Mouse (Mus musculus): ENCODE results near the gene Slc37a1. TPM values are rescaled to one million over a fixed set of nuclear protein-coding genes. Genes with fewer than 3 reads are reported as not detected.

Gene Slc37a1
- 2.5 and 4.7 TPM in 2 replicates for total RNA-seq (2015; ENCODE audit: low replicate concordance)
- 0.23 and 1.2 TPM in 2 replicates for total RNA-seq (2017; ENCODE audit: low replicate concordance)

DNA sequence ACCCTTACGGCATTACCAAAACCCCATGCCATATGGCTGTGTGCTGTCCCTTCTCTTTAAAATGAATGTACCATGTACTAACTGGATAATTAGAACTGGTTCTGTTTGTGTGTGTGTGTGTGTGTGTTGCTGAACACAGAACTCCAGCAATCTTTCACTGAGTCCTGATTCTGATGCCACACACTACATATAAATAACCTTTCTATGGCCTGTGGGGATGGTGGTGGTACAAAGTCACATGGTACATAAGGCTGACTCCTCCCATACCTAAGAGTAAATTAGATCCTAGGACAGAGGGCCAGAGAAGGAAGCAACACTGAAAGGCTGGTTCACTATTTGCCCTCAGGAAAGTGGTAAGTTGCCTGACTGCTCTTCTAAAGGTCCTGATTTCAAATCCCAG is at the start of gene Slc37a1:
Gene Slc37a1 (plus strand): TSS at position 301 of the 400 bp plus-strand sequence.
- ATAC-seq (replicated peaks; ENCODE audit: low FRiP score, poor library complexity, severe bottlenecking) = no peak

DNA sequence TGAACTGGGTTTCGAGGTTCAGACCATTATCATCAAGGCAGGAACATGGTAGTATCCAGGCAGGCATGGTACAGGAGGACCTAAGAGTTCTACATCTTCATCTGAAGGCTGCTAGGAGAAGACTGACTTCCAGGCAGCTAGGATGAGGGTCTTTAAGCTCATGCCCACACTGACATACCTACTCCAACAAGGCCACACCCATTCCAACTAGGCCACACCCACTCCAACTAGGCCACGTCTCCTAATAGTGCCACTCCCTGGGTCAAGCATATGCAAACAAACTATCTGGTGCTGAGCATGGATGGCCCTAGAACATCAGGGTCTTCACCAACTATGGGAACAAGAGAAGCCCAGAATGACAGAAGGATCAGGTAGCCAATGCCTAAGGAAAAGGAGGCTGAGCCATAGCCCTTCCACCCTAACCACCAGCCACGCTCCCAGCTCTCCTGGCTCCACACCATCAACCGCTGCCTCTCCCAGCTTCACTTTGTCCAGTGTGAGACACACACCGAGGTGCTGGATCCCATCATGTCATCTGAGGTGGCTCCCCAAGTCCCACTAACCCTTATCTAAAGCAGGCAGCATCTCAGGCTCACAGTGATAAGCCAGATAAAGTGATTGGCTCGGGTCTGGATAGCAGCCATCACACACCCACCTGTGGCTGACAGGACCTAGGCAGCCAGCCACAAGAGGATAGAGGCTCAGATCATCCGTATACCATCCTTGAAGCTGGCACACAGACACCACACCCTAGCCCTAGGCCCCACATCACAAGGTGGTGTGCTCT is 48.2 kb upstream of the Slc37a1 start:
- peak; percentile 48; the same call in 1 of the 2 replicates for ATAC-seq (replicated peaks; ENCODE audit: low FRiP score, poor library complexity, severe bottlenecking)

DNA sequence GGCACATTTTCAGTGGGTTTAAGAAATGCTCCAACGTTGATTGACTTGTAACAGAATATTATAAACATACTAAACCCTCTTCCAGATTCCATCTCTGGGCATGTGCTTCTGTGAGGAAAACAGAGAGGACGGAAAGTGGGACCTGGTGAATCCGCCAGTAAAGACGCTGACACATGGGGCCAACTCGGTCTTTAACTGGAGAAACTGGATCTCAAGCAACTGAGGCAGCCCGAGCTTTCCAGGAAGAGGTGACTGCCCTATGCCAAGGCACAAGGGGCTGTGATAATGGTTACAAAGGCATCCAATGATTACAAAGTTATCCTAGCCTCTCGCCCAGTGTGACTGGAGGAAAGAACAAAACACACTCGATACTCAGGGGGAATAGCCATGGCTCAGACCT is 45.4 kb upstream of the Slc37a1 start:
- ATAC-seq (replicated peaks; ENCODE audit: low FRiP score, poor library complexity, severe bottlenecking) = no peak

DNA sequence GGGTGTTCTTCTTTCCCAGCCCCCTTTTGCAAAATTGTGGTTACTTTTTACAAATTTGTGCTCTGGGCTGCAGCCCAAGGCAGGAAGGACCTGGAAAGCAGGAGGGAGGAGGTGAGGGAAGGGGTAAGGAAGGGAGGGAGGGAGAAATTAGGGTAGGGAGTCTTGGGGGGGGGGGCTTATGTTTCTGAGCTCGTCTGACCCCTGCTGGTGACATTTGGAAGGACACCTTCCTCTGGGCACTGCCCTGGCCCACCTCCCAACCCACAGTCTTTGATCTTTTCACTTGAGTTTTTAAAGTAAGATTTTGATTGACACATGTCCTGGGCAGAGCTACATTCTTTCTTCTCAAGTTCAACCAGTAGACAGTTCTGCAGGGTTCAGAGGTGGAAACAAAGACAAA is 43.8 kb upstream of the Slc37a1 start:
- no peak for ATAC-seq (replicated peaks; ENCODE audit: low FRiP score, poor library complexity, severe bottlenecking)

DNA sequence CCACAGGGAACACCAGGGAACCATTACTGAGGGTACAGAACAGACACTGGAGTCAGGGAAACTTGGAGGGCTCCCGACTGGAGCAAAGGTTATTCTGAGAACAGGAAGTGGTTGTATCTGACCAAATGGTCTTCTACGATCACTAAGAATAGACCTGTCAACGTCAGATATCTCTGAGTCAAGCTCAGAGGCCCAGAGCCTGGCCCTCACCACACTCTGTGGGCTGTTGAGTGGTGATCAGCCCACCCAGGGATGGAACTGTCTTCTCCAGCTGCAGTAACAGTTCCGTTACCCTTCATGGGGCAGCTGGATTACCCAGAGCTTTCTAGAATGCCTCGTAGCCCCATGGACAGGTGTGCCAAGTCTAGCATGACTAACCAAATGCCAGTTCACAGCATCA is 41.3 kb upstream of the Slc37a1 start:
- no peak for ATAC-seq (replicated peaks; ENCODE audit: low FRiP score, poor library complexity, severe bottlenecking)

DNA sequence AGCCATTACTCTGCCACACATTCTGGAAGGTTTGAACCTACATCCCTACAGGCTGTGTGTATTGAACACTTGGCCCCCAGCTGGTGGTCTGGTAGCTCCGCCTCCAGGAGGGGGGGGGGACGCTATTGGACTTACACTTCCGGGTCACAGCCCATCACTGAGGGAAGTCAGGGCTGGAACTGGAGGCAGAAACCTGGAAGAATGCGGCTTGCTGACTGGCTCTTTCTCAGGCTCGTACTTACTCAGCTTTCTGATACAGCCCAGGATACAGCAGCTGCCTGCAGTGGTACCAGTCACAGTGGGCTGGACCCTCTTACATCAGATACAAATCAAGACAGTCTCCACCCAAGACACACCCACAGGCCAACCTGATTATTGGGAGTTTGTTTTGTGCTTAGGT is 39.4 kb upstream of the Slc37a1 start:
- no peak for ATAC-seq (replicated peaks; ENCODE audit: low FRiP score, poor library complexity, severe bottlenecking)

DNA sequence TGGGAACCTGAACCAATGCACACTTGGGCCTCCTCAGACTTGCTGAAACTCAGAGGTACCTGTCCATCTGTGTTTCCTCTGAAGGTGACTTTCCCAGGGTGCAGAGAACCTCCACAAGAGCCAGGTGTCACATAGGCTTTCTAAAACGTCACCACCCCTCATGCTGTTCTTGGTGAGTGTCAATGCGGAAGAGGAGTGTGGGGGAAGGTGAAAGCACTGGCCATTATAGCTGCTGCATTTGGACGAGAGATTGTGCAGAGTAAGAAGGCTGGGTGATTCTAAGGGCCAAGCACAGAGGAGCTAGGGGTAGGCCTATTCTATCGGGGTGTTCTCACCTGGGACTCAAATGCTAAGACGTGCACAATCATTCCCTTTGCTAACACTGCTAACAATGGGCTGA is 32.6 kb upstream of the Slc37a1 start:
- ATAC-seq (replicated peaks; ENCODE audit: low FRiP score, poor library complexity, severe bottlenecking) = no peak

DNA sequence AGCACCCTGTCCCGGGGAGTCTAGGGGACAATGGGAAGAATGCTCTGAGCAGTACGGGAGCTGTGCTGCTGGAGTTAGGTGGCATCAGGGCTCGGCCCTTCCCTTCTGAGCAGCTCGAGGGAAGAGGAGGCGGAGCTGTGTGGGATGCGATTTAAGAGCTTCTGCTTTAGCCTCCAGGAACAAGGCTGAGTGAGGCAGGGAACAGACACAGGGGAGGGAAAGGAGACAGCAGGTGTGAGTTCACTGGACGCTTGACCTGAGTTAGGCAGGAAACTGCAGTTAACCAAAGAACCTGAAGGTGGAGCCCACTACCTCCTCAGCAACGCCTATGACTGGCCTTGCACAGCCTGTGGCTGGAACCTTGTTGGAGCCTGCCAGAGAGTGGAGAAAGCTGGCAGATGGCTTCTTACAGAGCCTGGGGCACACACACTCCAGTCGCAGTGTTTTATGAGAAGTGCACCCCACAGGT is 32.1 kb upstream of the Slc37a1 start:
- ATAC-seq (replicated peaks; ENCODE audit: low FRiP score, poor library complexity, severe bottlenecking) = peak; percentile 34; the same call in 1 of the 2 replicates

DNA sequence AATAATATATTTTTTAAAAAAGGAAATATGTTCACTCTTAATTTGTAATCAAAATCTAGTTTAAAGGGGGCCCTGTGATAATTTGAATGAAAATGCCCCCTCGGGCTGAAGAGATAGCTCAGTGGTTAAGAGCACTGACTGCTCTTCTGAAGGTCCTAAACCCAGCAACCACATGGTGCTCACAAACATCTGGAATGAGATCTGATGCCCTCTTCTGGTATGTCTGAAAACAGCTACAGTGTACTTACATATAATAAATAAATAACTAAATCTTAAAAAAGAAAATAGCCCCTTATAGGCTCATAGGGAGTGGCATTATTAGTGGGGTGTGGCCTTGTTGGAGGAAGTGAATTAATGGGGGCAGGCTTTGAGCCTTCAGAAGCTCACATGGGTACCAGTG is 29.4 kb upstream of the Slc37a1 start:
- ATAC-seq (replicated peaks; ENCODE audit: low FRiP score, poor library complexity, severe bottlenecking) = no peak

DNA sequence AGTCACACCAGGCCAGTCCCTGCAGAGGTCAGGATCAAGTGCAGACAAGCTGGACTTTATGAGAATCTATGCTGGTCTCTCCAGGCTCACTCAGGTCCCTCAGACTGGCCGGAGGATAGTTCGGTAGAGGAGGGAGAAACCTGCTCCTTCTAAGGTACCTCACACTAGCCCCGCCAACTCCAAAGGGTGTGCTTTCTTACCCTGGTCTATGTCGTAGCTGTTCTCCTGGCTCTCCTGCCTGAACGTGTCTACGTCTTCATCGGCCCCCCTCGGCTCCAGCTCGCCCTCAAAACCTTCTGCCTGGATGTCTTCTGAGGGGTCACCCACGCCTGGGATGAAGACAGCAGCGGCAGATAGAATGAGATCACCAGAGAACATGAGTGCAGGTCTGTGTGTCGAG is 28.7 kb upstream of the Slc37a1 start:
- ATAC-seq (replicated peaks; ENCODE audit: low FRiP score, poor library complexity, severe bottlenecking) = no peak

DNA sequence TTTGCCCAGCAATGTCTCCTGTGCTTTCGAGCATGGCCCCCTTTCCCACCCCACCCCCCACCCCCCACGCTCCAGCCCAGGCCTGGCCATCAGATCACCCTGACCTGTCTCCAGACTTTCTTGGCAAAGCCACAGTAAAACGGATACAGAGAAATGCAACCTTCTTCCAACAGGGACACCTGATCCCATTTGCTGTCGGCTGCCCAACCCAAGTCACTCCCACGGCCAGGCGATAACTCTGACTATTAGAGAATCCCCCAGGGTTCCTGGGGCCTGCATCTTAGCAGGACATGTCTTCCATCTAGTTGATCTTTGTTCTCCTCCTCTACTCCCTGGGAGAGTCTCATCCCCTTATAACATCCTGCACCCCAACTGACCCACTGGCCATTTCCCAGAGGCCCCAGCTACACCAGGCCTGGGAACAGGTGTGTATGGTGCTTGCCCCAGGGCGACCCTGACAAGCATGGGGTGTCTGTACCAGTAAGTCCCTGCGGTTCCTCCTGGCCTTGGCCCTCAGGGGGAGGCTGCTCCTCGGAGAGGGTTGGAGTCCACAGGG is 28.2 kb upstream of the Slc37a1 start:
- ATAC-seq (replicated peaks; ENCODE audit: low FRiP score, poor library complexity, severe bottlenecking) = no peak

DNA sequence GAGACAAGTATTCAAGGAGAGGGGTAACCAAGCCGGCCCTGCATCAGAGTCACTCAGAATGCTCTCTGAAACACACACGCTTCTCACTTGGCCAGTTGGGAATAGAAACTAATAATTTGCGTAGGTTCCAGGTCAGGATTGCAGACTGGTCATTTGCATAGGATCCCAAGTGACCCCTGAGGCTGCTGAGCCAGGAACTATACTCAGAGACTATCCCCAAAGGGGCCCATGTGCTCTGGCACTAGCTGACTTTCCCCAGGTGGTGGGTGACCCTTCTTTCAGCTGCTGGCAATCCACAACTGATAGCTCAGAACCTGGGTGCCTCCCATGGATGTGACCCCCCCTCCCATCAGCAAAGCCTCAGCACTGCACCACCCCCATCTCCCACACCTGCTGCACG is 27.4 kb upstream of the Slc37a1 start:
- no peak for ATAC-seq (replicated peaks; ENCODE audit: low FRiP score, poor library complexity, severe bottlenecking)

DNA sequence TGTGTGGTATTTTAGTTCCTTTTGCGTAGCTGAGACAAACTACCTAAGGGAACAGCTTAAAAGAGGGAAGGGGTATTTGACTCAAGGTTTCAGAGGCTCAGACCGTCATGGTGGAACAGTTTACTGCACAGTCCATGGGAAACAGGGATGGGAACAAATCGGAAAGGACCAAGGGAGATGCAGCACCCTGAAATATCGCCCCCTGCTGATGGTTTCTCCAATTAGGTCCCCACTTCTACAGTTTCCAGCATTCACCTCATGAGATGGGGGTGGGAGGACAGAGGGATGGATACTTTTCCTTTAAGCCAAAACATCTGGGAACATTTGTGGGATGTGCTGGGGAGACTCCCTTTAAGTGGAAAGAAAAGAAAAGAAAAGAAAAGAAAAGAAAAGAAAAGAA is 26.8 kb upstream of the Slc37a1 start:
- ATAC-seq (replicated peaks; ENCODE audit: low FRiP score, poor library complexity, severe bottlenecking) = no peak

DNA sequence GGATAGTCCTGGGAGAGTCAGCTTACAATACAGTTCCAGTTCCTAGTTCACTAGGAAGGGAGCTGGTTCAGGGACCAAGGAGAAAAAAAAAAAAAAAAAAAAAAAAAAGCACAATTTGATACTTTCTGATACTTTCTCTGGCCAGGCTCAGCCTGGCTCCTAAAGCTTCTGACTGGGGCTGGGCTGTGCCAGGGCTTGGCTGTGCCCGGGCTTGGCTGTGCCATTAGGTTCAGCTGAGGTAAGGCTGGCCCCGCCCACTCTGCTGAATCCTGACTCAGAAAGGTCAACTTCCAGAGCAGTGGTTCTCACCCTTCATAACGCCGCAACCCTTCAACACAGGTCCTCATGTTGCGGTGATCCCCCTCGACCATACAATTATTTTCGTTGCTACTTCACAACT is 26.2 kb upstream of the Slc37a1 start:
- ATAC-seq (replicated peaks; ENCODE audit: low FRiP score, poor library complexity, severe bottlenecking) = no peak

DNA sequence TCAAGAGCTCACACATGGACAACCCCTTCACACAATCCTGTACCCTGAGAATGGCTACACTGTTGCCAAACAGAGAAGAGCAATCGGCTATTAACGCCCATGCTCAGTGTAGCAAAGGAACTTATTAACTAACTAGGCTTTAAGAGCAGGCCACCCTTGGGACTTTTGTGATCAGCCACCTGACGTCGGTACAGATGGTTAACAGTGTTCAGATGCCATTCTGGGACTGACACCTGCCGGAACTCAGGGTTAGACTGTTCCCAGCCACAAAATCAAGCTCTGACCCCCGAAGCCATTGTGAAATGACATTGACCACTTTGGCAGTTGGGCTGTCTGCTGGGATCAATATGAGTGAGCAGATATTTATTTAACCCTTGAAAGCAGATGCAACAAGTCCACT is 25.2 kb upstream of the Slc37a1 start:
- ATAC-seq (replicated peaks; ENCODE audit: low FRiP score, poor library complexity, severe bottlenecking) = no peak

DNA sequence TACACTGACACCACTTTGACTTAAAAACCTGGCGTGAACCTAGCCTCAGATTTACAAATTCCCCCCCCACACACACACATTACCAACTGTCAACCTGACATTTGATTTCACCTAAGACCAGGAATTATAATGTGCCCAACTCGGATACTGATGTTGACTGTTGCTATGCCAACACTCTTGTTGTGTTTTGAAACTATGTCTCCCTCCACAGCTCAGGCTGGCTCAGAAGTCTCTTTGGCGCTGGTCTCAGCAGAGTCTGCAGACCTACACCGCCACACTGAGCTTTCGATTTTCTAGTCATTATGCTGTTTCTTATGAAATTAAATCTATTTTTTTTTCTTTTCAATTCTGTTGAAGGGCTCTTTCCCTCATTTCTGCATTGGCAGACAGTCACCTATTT is 23.9 kb upstream of the Slc37a1 start:
- ATAC-seq (replicated peaks; ENCODE audit: low FRiP score, poor library complexity, severe bottlenecking) = no peak

DNA sequence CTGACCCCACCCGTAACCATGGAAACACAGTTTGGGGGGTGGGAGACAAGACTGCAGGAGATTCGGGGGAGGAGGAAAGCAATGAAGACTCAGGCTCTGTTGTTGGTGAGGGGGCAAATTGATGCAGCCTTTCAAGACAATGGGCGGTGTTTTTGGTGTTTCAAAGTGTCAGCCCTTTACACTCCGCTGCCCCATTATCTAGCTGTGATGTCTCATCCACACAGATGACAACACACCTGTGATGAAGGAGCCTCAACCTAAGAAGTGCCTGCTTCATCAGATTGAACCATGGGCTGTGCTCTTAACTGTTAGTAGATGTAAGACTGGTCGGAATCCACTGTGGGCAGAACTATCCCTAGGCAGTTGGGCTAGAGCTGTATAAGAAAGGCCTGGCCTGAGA is 22.8 kb upstream of the Slc37a1 start:
- ATAC-seq (replicated peaks; ENCODE audit: low FRiP score, poor library complexity, severe bottlenecking) = no peak

DNA sequence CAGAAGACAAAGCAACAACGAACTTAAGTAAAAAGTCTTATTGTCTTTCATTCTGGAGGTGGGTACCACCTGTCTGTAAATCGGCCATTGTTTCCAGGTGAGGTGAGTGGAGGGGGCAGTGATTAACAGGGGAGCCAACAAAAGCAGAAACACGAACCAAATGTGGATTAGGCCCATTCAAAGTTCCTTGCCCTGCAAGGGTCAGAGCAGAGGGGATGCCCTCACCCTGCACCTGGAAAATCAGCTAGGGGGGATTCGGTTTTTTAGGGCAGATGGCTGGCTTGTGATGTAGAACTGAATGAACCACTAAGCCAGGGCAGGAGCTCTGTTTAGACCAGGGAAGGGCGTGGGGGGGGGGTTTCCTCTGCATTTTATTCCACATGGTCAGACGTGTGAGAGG is 22.2 kb upstream of the Slc37a1 start:
- ATAC-seq (replicated peaks; ENCODE audit: low FRiP score, poor library complexity, severe bottlenecking) = no peak

DNA sequence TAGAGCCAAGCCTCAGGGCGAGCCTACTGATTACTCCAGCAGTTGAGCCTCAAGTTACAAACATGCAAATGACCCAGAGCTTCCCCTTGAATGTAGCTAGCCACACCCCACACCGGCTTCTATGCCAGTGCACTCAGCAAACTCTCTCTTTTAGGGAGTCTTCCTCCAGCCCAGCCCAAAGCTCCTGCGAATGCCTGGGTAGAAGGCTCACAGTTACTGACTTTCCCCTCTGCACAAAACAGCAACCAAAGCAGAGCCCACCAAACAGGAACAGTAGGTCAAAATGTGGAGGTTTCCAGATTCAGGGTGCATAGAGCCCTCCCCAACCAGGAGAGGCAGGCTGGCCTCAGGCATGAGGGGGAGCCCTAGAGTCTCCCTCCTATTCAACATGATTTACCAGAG is 21.4 kb upstream of the Slc37a1 start:
- ATAC-seq (replicated peaks; ENCODE audit: low FRiP score, poor library complexity, severe bottlenecking) = no peak

DNA sequence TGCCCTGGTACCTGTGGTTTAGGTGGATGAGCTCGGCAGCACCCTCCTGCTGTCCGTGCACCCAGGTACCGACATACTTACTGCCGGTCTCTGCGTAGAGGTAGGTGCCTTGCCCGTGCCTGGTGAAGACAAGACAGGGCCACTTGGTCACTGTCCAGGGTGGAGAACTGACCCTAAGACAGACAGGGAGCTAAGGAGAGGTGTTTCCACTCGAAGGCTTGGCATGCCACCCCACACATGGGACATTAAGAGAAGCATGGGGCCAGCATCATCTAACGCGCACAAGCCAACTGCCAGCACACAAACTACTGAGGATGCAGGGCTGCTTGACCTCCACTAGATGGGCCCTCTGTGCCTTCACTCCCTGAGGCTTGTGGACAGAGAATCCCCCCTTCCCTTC is 20.8 kb upstream of the Slc37a1 start:
- no peak for ATAC-seq (replicated peaks; ENCODE audit: low FRiP score, poor library complexity, severe bottlenecking)

DNA sequence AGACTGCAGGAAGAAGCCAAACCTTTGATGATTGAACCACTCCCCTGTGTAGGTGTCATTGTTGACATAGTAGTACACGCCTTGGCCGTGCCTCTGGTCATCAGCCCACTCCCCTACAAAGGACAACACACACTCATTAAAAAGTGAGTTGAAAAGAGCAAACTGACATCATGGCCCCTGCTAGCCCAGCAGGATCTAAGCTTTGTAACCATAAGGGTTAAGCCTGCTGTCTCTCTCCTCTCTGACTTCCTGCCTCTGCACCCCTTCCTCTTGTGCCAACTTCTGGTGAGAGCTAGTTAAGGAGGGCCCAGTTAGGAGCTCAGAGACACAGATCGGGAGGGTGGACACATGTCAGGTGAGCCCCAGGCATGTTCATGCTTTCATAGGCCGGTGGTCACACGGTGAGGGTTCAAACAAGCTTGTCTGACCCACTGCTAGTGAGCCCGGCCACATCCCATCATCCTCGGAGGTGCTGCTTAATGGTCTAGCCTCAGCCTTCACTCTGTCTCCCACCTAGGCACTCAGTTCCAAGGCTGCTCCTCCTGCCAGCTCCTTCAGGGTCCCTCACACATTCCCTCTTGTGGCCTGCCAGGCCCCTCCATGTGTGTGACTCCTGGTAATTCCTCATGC is 20.2 kb upstream of the Slc37a1 start:
- ATAC-seq (replicated peaks; ENCODE audit: low FRiP score, poor library complexity, severe bottlenecking) = no peak

All from erythroid progenitor cell, adult 5-6 weeks (primary cell).